Mouse (Mus musculus) brain, embryonic 18.5 days (tissue): ENCODE measurements around the gene Hs2st1.

ENCODE experiments used
- DNase-seq: peaks from one replicate; pipeline ENCODE4 v3.0.0-alpha.2; 2012; ENCODE audit warnings: low read depth, low spot score

Hs2st1 gene

GRCm38 (mm10) chr3:144553942-144554341, 16.0 kb downstream of the Hs2st1 start:
- no peak for DNase-seq

GRCm38 (mm10) chr3:144551416-144551815, 18.6 kb downstream of the Hs2st1 start:
- no peak for DNase-seq

- no peak for DNase-seq
Measured at GRCm38 (mm10) chr3:144550659-144551058, 19.3 kb downstream of the Hs2st1 start.

GRCm38 (mm10) chr3:144550036-144550435, 19.9 kb downstream of the Hs2st1 start:
- no peak for DNase-seq

GRCm38 (mm10) chr3:144548186-144548845, 21.7 kb downstream of the Hs2st1 start:
- no peak for DNase-seq

GRCm38 (mm10) chr3:144546490-144546889, 23.5 kb downstream of the Hs2st1 start:
- no peak for DNase-seq

- no peak for DNase-seq
Measured at GRCm38 (mm10) chr3:144545832-144546231, 24.1 kb downstream of the Hs2st1 start.

GRCm38 (mm10) chr3:144545152-144545551, 24.8 kb downstream of the Hs2st1 start:
- no peak for DNase-seq

- DNase-seq, result no peak
Measured at GRCm38 (mm10) chr3:144541906-144542438, 28.0 kb downstream of the Hs2st1 start.

GRCm38 (mm10) chr3:144540805-144541204, 29.2 kb downstream of the Hs2st1 start:
- DNase-seq, result no peak

GRCm38 (mm10) chr3:144539051-144539450, 30.9 kb downstream of the Hs2st1 start:
- no peak for DNase-seq

- no peak for DNase-seq
Measured at GRCm38 (mm10) chr3:144537078-144537855, 32.7 kb downstream of the Hs2st1 start.

- DNase-seq, result no peak
Measured at GRCm38 (mm10) chr3:144535056-144535455, 34.9 kb downstream of the Hs2st1 start.

- no peak for DNase-seq
Measured at GRCm38 (mm10) chr3:144531023-144531422, 39.0 kb downstream of the Hs2st1 start.

GRCm38 (mm10) chr3:144527918-144528317, 42.1 kb downstream of the Hs2st1 start:
- no peak for DNase-seq

- no peak for DNase-seq
Measured at GRCm38 (mm10) chr3:144519581-144520272, 50.3 kb downstream of the Hs2st1 start.

- no peak for DNase-seq
Measured at GRCm38 (mm10) chr3:144518917-144519316, 51.1 kb downstream of the Hs2st1 start.

- no peak for DNase-seq
Measured at GRCm38 (mm10) chr3:144515286-144515685, 54.7 kb downstream of the Hs2st1 start.

- DNase-seq, result no peak
Measured at GRCm38 (mm10) chr3:144514122-144514505, 55.9 kb downstream of the Hs2st1 start.

GRCm38 (mm10) chr3:144513169-144514121, 56.5 kb downstream of the Hs2st1 start:
- DNase-seq, result no peak

- no peak for DNase-seq
Measured at GRCm38 (mm10) chr3:144510724-144511123, 59.3 kb downstream of the Hs2st1 start.
